In the genomic region with DNA sequence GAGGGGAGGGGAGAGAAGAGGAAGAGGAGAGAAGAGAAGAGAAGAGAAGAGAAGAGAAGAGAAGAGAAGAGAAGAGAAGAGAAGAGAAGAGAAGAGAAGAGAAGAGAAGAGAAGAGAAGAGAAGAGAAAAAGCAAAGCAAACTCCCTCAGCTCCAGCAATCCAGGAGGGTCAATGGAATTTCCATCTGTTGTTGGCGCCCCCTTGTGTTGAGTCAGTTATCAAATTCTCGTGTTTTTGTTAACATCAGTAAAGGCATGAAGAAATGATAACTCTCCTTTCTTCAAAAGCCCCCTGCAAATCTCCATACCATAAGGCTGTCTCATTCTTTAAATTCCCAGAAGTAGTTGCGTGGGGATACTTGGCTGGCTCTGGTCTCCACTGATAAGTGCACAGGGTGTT, we compare ENCODE assay signal across 10 mouse cellular contexts. TPM values are rescaled to one million over a fixed set of nuclear protein-coding genes. Genes with fewer than 3 reads are reported as not detected.
DNase-seq lines count a peak whose midpoint lies in the region; ATAC-seq and TF ChIP-seq lines count a peak whose summit lies in the region.
"Had no signal": no experiment of that assay in that cellular context is flagged by ENCODE, and none has a peak within 500 bp of the region (broad histone marks: within the 10 kb centered on the region; RNA-seq: fewer than 3 reads in every experiment).

No protein-coding gene starts in this region.

- POLR2A ChIA-PET in Patski (lab: Charles Lee): no interaction called here

- in situ Hi-C loops in Patski (cut with MboI; ENCODE audit: low pct_unique_long_range_greater_than_20kb): loop anchor here (5.0 to 10.0 kb wide), 2 partner anchors 157 to 525 kb away; no protein-coding TSS in a partner anchor

- H3K9ac ChIP-seq in hindbrain, embryonic 14.5 days: no peak overlapping the region
- no peak overlapping the region for H3K9ac ChIP-seq in hindbrain, embryonic 12.5 days
- H3K9ac ChIP-seq: embryonic facial prominence, embryonic 13.5 days had no signal

- no peak overlapping the region for H3K27ac ChIP-seq in hindbrain, embryonic 14.5 days
- no peak overlapping the region for H3K27ac ChIP-seq in hindbrain, embryonic 12.5 days
- H3K27ac ChIP-seq: embryonic facial prominence, embryonic 13.5 days had no signal

- no peaks in the 10 kb centered on the region for H3K36me3 ChIP-seq in hindbrain, embryonic 14.5 days (replicated peaks; ENCODE audit: control insufficient read depth, insufficient read depth)
- H3K36me3 ChIP-seq in hindbrain, embryonic 12.5 days: no peaks in the 10 kb centered on the region
- H3K36me3 ChIP-seq: embryonic facial prominence, embryonic 13.5 days had no signal

- CTCF ChIA-PET in Patski (lab: Charles Lee): interaction anchor here (1.0 to 4.4 kb wide), 17 partner anchors 9 to 528 kb away, joined by 3 to 41 read pairs (median 5); no protein-coding TSS in a partner anchor

- no peaks in the 10 kb centered on the region for H3K9me3 ChIP-seq in hindbrain, embryonic 14.5 days (ENCODE audit: control insufficient read depth, low read length)
- H3K9me3 ChIP-seq in hindbrain, embryonic 12.5 days (replicated peaks): no peaks in the 10 kb centered on the region
- H3K9me3 ChIP-seq: embryonic facial prominence, embryonic 13.5 days had no signal

- TF ChIP-seq CTCF in Patski (IDR thresholded peaks at IDR 0.05): peak; percentile 79

- peak; percentile 74 for DNase-seq in hindbrain, embryonic 14.5 days (ENCODE audit: low spot score)
- peak; percentile 28 for DNase-seq in Patski (ENCODE audit: low read depth, low spot score)
- peak; percentile 78 to 93 for DNase-seq in cerebellum, postnatal 36 days
- DNase-seq in heart, postnatal 4 days: peak; percentile 84
- peak; percentile 58 to 83 for DNase-seq in left cerebral cortex, postnatal 10 days (ENCODE audit: extremely low spot score in 1 of 2, low spot score in 2 of 2)
- DNase-seq in ovary, postnatal 36 days (ENCODE audit: low spot score): peak; percentile 51
- peak; percentile 78 for DNase-seq in urinary bladder, postnatal 25 days (ENCODE audit: low spot score)

- ATAC-seq in hindbrain, embryonic 14.5 days (ENCODE audit: low FRiP score): no peak
- ATAC-seq in hindbrain, embryonic 12.5 days (ENCODE audit: low FRiP score): no peak
- peak; percentile 57 for ATAC-seq in Patski

- H3K4me3 ChIP-seq in hindbrain, embryonic 14.5 days (replicated peaks; ENCODE audit: low read length): no peak overlapping the region
- H3K4me3 ChIP-seq in hindbrain, embryonic 12.5 days: no peak overlapping the region
- H3K4me3 ChIP-seq: embryonic facial prominence, embryonic 13.5 days; myocyte had no signal

- H3K4me1 ChIP-seq in hindbrain, embryonic 14.5 days (replicated peaks; ENCODE audit: control insufficient read depth, insufficient read depth, low read length): no peaks in the 10 kb centered on the region
- H3K4me1 ChIP-seq in hindbrain, embryonic 12.5 days: no peaks in the 10 kb centered on the region
- H3K4me1 ChIP-seq: embryonic facial prominence, embryonic 13.5 days had no signal

- intact Hi-C loops in left cerebral cortex, postnatal 10 days (cut with DNase I): loop anchor here (10.0 kb wide), 1 partner anchor 137 kb away; no protein-coding TSS in a partner anchor

- 23% methylated on average over 3 of the region's 3 CpGs for WGBS in hindbrain, embryonic 14.5 days
- WGBS in hindbrain, embryonic 12.5 days: 18% methylated on average over 3 of the region's 3 CpGs

- H3K27me3 ChIP-seq in hindbrain, embryonic 14.5 days (ENCODE audit: control insufficient read depth, insufficient read depth, low read length): no peaks in the 10 kb centered on the region
- no peaks in the 10 kb centered on the region for H3K27me3 ChIP-seq in hindbrain, embryonic 12.5 days
- H3K27me3 ChIP-seq in Patski: peaks cover 15% of the 10 kb centered on the region
- H3K27me3 ChIP-seq: embryonic facial prominence, embryonic 13.5 days had no signal

- H3K4me2 ChIP-seq in hindbrain, embryonic 14.5 days (replicated peaks): no peak overlapping the region
- H3K4me2 ChIP-seq in hindbrain, embryonic 12.5 days (replicated peaks): no peak overlapping the region
- H3K4me2 ChIP-seq: embryonic facial prominence, embryonic 13.5 days had no signal

RNA-seq across cellular contexts. Expression of a gene that starts 37.1 kb away (rescaled TPM):
- 0.04 and 0.07 TPM in 2 replicates for polyA plus RNA-seq in hindbrain, embryonic 14.5 days (2014; fragmentation: Nextera tagmentation; extraction: Ambion mirVana)
- polyA plus RNA-seq in hindbrain, embryonic 12.5 days (2016; fragmentation: Nextera tagmentation; extraction: Ambion mirVana): 0.12 and 0.53 TPM in 2 replicates
- polyA plus RNA-seq in Patski (2021): 0.01 TPM
- not detected for total RNA-seq in heart, postnatal 4 days (2021)
- total RNA-seq in left cerebral cortex, postnatal 10 days (2021): under 1 TPM; 0.04 to 0.11 TPM
- polyA plus RNA-seq: myocyte had no signal

RNA-seq across cellular contexts. Expression of a gene that starts 38.0 kb away (rescaled TPM):
- polyA plus RNA-seq in hindbrain, embryonic 14.5 days (2014; fragmentation: Nextera tagmentation; extraction: Ambion mirVana): 78.2 and 80.1 TPM in 2 replicates
- polyA plus RNA-seq in hindbrain, embryonic 12.5 days (2016; fragmentation: Nextera tagmentation; extraction: Ambion mirVana): 70.3 and 71.0 TPM in 2 replicates
- 111 TPM for polyA plus RNA-seq in Patski (2021)
- 10 to 100 TPM; 83.7 to 92.5 TPM for total RNA-seq in heart, postnatal 4 days (2021)
- total RNA-seq in left cerebral cortex, postnatal 10 days (2021): 10 to 100 TPM; 48.2 to 53.9 TPM

Comparison
In these comparisons a context has a peak if more than half of its experiments do, and no peak if none do; other contexts are left out.
1. DNase-seq: peak in every context shown above with its lines; median percentile 86 in cerebellum, postnatal 36 days; 84 in heart, postnatal 4 days; 78 in urinary bladder, postnatal 25 days; 74 in hindbrain, embryonic 14.5 days; 70 in left cerebral cortex, postnatal 10 days; 51 in ovary, postnatal 36 days; 28 in Patski.